Mouse (Mus musculus): ENCODE results near the gene Srsf1. TPM values are rescaled to one million over a fixed set of nuclear protein-coding genes. Genes with fewer than 3 reads are reported as not detected.

The Srsf1 gene
- polyA plus RNA-seq (2014; fragmentation: Nextera tagmentation; extraction: Ambion mirVana) = 446 and 450 TPM in 2 replicates

GRCm38 (mm10) chr11:88046944-88047794 lies at the start of gene Srsf1:
TSS of gene Srsf1 (plus strand) at chr11:88047373.
- ATAC-seq (ENCODE audit: insufficient read depth) = peak; percentile 92
- Histone ChIP-seq H3K27ac (ENCODE audit: low read depth) (peak within 1 kb of the TSS; percentile 100), H3K4me1 (ENCODE audit: insufficient read depth) (peaks cover 14% of the 10 kb centered on the region), H3K9ac (peak within 1 kb of the TSS; percentile 100), H3K27me3 (ENCODE audit: insufficient read depth, low read length) (no peaks in the 10 kb centered on the region), H3K9me3 (ENCODE audit: low read depth, low read length) (no peaks in the 10 kb centered on the region), H3K4me3 (ENCODE audit: low read depth, low read length) (peak within 1 kb of the TSS; percentile 99), H3K36me3 (ENCODE audit: insufficient read depth) (peaks cover 29% of the 10 kb centered on the region), H3K4me2 (peak within 1 kb of the TSS; percentile 93)
- peak; percentile 99 for DNase-seq
- TF ChIP-seq CTCF (IDR thresholded peaks at IDR 0.05; ENCODE audit: low read depth) = no peak
- under 1% methylated on average over 60 of the region's 60 CpGs for WGBS

GRCm38 (mm10) chr11:87999751-88000150 lies 47.4 kb upstream of the Srsf1 start:
- H3K4me1 ChIP-seq (ENCODE audit: insufficient read depth) = no peaks in the 10 kb centered on the region
- H3K36me3 ChIP-seq (ENCODE audit: insufficient read depth) = no peaks in the 10 kb centered on the region
- no peak overlapping the region for H3K4me3 ChIP-seq (ENCODE audit: low read depth, low read length)
- ATAC-seq (ENCODE audit: insufficient read depth) (no peak), DNase-seq (no peak)
- H3K27ac ChIP-seq (ENCODE audit: low read depth) = no peak overlapping the region
- peak; percentile 38 for TF ChIP-seq CTCF (IDR thresholded peaks at IDR 0.05; ENCODE audit: low read depth)
- H3K27me3 ChIP-seq (ENCODE audit: insufficient read depth, low read length) = no peaks in the 10 kb centered on the region
- H3K9me3 ChIP-seq (ENCODE audit: low read depth, low read length) = no peaks in the 10 kb centered on the region
- no peak overlapping the region for H3K9ac ChIP-seq
- H3K4me2 ChIP-seq = no peak overlapping the region
- 90% methylated on average over 5 of the region's 5 CpGs for WGBS

GRCm38 (mm10) chr11:88002738-88003137 lies 44.4 kb upstream of the Srsf1 start:
- Histone ChIP-seq H3K27ac (ENCODE audit: low read depth) (no peak overlapping the region), H3K4me3 (ENCODE audit: low read depth, low read length) (no peak overlapping the region), H3K27me3 (ENCODE audit: insufficient read depth, low read length) (no peaks in the 10 kb centered on the region), H3K9ac (no peak overlapping the region), H3K9me3 (ENCODE audit: low read depth, low read length) (no peaks in the 10 kb centered on the region), H3K36me3 (ENCODE audit: insufficient read depth) (no peaks in the 10 kb centered on the region), H3K4me1 (ENCODE audit: insufficient read depth) (no peaks in the 10 kb centered on the region), H3K4me2 (no peak overlapping the region)
- WGBS = 32% methylated on average over 4 of the region's 4 CpGs
- no peak for TF ChIP-seq CTCF (IDR thresholded peaks at IDR 0.05; ENCODE audit: low read depth)
- DNase-seq = no peak
- ATAC-seq (ENCODE audit: insufficient read depth) = no peak

- 45% methylated on average over 2 of the region's 2 CpGs for WGBS
- H3K9ac ChIP-seq = no peak overlapping the region
- H3K4me1 ChIP-seq (ENCODE audit: insufficient read depth) = no peaks in the 10 kb centered on the region
- DNase-seq (no peak), ATAC-seq (ENCODE audit: insufficient read depth) (no peak)
- no peaks in the 10 kb centered on the region for H3K36me3 ChIP-seq (ENCODE audit: insufficient read depth)
- H3K27me3 ChIP-seq (ENCODE audit: insufficient read depth, low read length) = no peaks in the 10 kb centered on the region
- no peak for TF ChIP-seq CTCF (IDR thresholded peaks at IDR 0.05; ENCODE audit: low read depth)
- no peak overlapping the region for H3K4me3 ChIP-seq (ENCODE audit: low read depth, low read length)
- no peak overlapping the region for H3K4me2 ChIP-seq
- no peak overlapping the region for H3K27ac ChIP-seq (ENCODE audit: low read depth)
- H3K9me3 ChIP-seq (ENCODE audit: low read depth, low read length) = no peaks in the 10 kb centered on the region
These were observed 43.0 kb upstream of the Srsf1 start for GRCm38 (mm10) chr11:88004123-88004522.

- DNase-seq = no peak
- H3K9ac ChIP-seq = no peak overlapping the region
- no peaks in the 10 kb centered on the region for H3K27me3 ChIP-seq (ENCODE audit: insufficient read depth, low read length)
- H3K4me2 ChIP-seq = no peak overlapping the region
- WGBS = 25% methylated on average over 1 of the region's 1 CpGs
- TF ChIP-seq CTCF (IDR thresholded peaks at IDR 0.05; ENCODE audit: low read depth) = no peak
- H3K36me3 ChIP-seq (ENCODE audit: insufficient read depth) = no peaks in the 10 kb centered on the region
- no peaks in the 10 kb centered on the region for H3K9me3 ChIP-seq (ENCODE audit: low read depth, low read length)
- no peak overlapping the region for H3K27ac ChIP-seq (ENCODE audit: low read depth)
- H3K4me1 ChIP-seq (ENCODE audit: insufficient read depth) = peaks cover 4% of the 10 kb centered on the region; the same call in 1 of the 2 replicates
- no peak for ATAC-seq (ENCODE audit: insufficient read depth)
- H3K4me3 ChIP-seq (ENCODE audit: low read depth, low read length) = no peak overlapping the region
These were observed 38.5 kb upstream of the Srsf1 start for GRCm38 (mm10) chr11:88008641-88009040.

- H3K4me2 ChIP-seq = peak overlapping the region; percentile 36; the same call in 1 of the 2 replicates
- 15% methylated on average over 16 of the region's 16 CpGs for WGBS
- ATAC-seq (ENCODE audit: insufficient read depth) = peak; percentile 49; the same call in 1 of the 2 replicates
These were observed 37.5 kb upstream of the Srsf1 start for GRCm38 (mm10) chr11:88009542-88010190.

More at GRCm38 (mm10) chr11:88009542-88010190, 37.5 kb upstream of the Srsf1 start:
- no peaks in the 10 kb centered on the region for H3K36me3 ChIP-seq (ENCODE audit: insufficient read depth)
- no peaks in the 10 kb centered on the region for H3K27me3 ChIP-seq (ENCODE audit: insufficient read depth, low read length)
- H3K4me1 ChIP-seq (ENCODE audit: insufficient read depth) = peaks cover 4% of the 10 kb centered on the region; the same call in 1 of the 2 replicates
- no peak for TF ChIP-seq CTCF (IDR thresholded peaks at IDR 0.05; ENCODE audit: low read depth)
- no peaks in the 10 kb centered on the region for H3K9me3 ChIP-seq (ENCODE audit: low read depth, low read length)
- peak; percentile 57 for DNase-seq
- H3K9ac ChIP-seq = no peak overlapping the region; the same call in 1 of the 2 replicates
- H3K4me3 ChIP-seq (ENCODE audit: low read depth, low read length) = no peak overlapping the region
- peak overlapping the region; percentile 33; the same call in 1 of the 2 replicates for H3K27ac ChIP-seq (ENCODE audit: low read depth)

Measured in lung, embryonic 14.5 days (tissue).